8 mouse cellular contexts compared by ENCODE assay signal in the genomic region with DNA sequence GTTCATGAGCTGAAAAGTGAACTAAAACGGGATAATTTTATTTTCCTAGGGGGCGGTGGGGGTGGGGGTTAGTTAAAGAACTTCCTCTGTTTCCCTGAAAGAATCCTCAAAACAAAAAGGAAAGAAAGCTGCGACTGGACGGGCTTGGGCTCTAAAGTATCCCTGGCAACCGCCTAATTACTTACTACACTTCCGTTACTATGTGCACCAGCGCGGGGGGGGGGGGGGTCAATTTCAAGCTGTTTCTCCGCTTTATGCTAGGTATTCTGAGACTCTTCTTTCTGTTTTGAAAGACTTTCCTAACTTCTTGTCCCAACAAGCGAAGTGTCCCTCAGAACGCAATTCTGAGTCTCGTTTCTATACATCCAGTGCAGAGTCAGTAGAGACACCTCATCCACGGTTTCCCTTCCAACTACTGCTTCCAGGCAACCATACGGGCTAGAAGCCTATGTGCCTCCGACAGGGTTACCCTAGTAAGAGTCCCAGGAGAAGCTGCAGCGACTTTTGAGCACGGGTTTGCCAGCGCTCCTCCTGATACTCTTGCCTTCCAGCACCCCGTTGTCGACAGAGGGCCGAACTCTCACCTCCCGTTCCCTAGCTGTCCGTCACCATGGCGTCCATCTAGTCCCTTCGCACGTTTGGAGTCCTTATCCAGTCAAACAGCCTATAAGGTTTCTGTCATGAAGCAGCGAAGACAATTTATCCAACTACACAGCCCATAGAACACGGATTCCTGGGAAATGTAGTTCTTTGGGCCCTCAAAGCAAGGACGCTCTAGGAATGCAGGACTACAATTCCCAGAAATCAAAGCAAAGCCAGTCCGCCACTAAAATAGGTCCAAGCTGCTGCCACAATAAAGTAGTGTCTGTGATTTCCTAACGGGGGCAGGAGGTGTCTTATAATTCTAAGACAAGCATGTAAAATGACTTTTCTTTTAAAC. TPM values are rescaled to one million over a fixed set of nuclear protein-coding genes. Genes with fewer than 3 reads are reported as not detected.
DNase-seq lines count a peak whose midpoint lies in the region; ATAC-seq and TF ChIP-seq lines count a peak whose summit lies in the region.

No protein-coding gene starts in this region.

- H3K27me3 ChIP-seq in forebrain, embryonic 11.5 days (ENCODE audit: control insufficient read depth, insufficient read depth, low read length) = no peaks in the 10 kb centered on the region
- no peaks in the 10 kb centered on the region for H3K27me3 ChIP-seq in heart, embryonic 16.5 days (ENCODE audit: control insufficient read depth, insufficient read depth, low read length)
- H3K27me3 ChIP-seq in liver, embryonic 15.5 days = no peaks in the 10 kb centered on the region
- no peaks in the 10 kb centered on the region for H3K27me3 ChIP-seq in neural tube, embryonic 12.5 days (replicated peaks)
- no peaks in the 10 kb centered on the region for H3K27me3 ChIP-seq in testis, adult 2 months (ENCODE audit: control insufficient read depth, insufficient read depth, low read length)

- peak overlapping the region; percentile 70 for H3K27ac ChIP-seq in forebrain, embryonic 11.5 days (ENCODE audit: low read depth, low read length)
- peak overlapping the region; percentile 84 for H3K27ac ChIP-seq in heart, embryonic 16.5 days (ENCODE audit: low read length)
- H3K27ac ChIP-seq in liver, embryonic 15.5 days (replicated peaks) = peak overlapping the region; percentile 53
- H3K27ac ChIP-seq in neural tube, embryonic 12.5 days = peak overlapping the region; percentile 72
- peak overlapping the region; percentile 92 for H3K27ac ChIP-seq in testis, adult 2 months (ENCODE audit: control insufficient read depth, insufficient read depth, low read depth, low read length)

- no peaks in the 10 kb centered on the region for H3K36me3 ChIP-seq in forebrain, embryonic 11.5 days (ENCODE audit: control insufficient read depth, insufficient read depth, low read length)
- H3K36me3 ChIP-seq in heart, embryonic 16.5 days (ENCODE audit: control insufficient read depth, insufficient read depth) = no peaks in the 10 kb centered on the region
- H3K36me3 ChIP-seq in liver, embryonic 15.5 days (replicated peaks) = no peaks in the 10 kb centered on the region
- no peaks in the 10 kb centered on the region for H3K36me3 ChIP-seq in neural tube, embryonic 12.5 days
- H3K36me3 ChIP-seq in testis, adult 2 months (ENCODE audit: control insufficient read depth, insufficient read depth, low read length) = no peaks in the 10 kb centered on the region

- peak; percentile 94 for DNase-seq in ES-CJ7 (ENCODE audit: low read depth, low spot score)
- peak; percentile 82 for DNase-seq in c-Kit-positive CD71-negative TER-119-negative erythroid progenitor cells, embryonic 14.5 days (ENCODE audit: low read depth)
- DNase-seq in forebrain, embryonic 11.5 days (ENCODE audit: low spot score) = peak; percentile 82
- peak; percentile 73 to 96 for DNase-seq in kidney, postnatal 36 days

- H3K9ac ChIP-seq in forebrain, embryonic 11.5 days (ENCODE audit: low read length) = peak overlapping the region; percentile 64
- peak overlapping the region; percentile 85 for H3K9ac ChIP-seq in heart, embryonic 16.5 days (ENCODE audit: low read length)
- peak overlapping the region; percentile 58 for H3K9ac ChIP-seq in liver, embryonic 15.5 days
- peak overlapping the region; percentile 56 for H3K9ac ChIP-seq in neural tube, embryonic 12.5 days

- peak; percentile 98 for ATAC-seq in forebrain, embryonic 11.5 days (replicated peaks; ENCODE audit: low FRiP score)
- peak; percentile 97 for ATAC-seq in heart, embryonic 16.5 days (replicated peaks; ENCODE audit: extremely low read depth, insufficient read depth, low FRiP score)
- ATAC-seq in liver, embryonic 15.5 days (ENCODE audit: insufficient read depth) = peak; percentile 98
- peak; percentile 98 for ATAC-seq in neural tube, embryonic 12.5 days (ENCODE audit: low FRiP score, low read depth)

- H3K4me3 ChIP-seq in forebrain, embryonic 11.5 days (ENCODE audit: low read depth, low read length) = peak overlapping the region; percentile 58
- peak overlapping the region; percentile 76 for H3K4me3 ChIP-seq in heart, embryonic 16.5 days (ENCODE audit: low read length)
- H3K4me3 ChIP-seq in liver, embryonic 15.5 days (replicated peaks) = peak overlapping the region; percentile 68
- peak overlapping the region; percentile 64 for H3K4me3 ChIP-seq in neural tube, embryonic 12.5 days
- peak overlapping the region; percentile 100 for H3K4me3 ChIP-seq in testis, adult 2 months (ENCODE audit: control insufficient read depth, low read depth, low read length)

- H3K4me2 ChIP-seq in forebrain, embryonic 11.5 days (ENCODE audit: low read depth, low read length, severe bottlenecking) = peak overlapping the region; percentile 55
- peak overlapping the region; percentile 84 for H3K4me2 ChIP-seq in heart, embryonic 16.5 days (ENCODE audit: low read depth, low read length)
- peak overlapping the region; percentile 77 for H3K4me2 ChIP-seq in liver, embryonic 15.5 days
- peak overlapping the region; percentile 66 for H3K4me2 ChIP-seq in neural tube, embryonic 12.5 days (replicated peaks)

- H3K9me3 ChIP-seq in forebrain, embryonic 11.5 days (ENCODE audit: control insufficient read depth, low read length) = no peaks in the 10 kb centered on the region
- H3K9me3 ChIP-seq in heart, embryonic 16.5 days (replicated peaks; ENCODE audit: control insufficient read depth, low read length) = no peaks in the 10 kb centered on the region
- no peaks in the 10 kb centered on the region for H3K9me3 ChIP-seq in liver, embryonic 15.5 days (replicated peaks)
- no peaks in the 10 kb centered on the region for H3K9me3 ChIP-seq in neural tube, embryonic 12.5 days

- H3K4me1 ChIP-seq in forebrain, embryonic 11.5 days (replicated peaks; ENCODE audit: control insufficient read depth, insufficient read depth, low read length) = no peaks in the 10 kb centered on the region
- peaks cover 7% of the 10 kb centered on the region for H3K4me1 ChIP-seq in heart, embryonic 16.5 days (ENCODE audit: control insufficient read depth, insufficient read depth, low read length)
- H3K4me1 ChIP-seq in liver, embryonic 15.5 days (replicated peaks) = peaks cover 8% of the 10 kb centered on the region; the same call in 1 of the 2 replicates
- H3K4me1 ChIP-seq in neural tube, embryonic 12.5 days = peaks cover 17% of the 10 kb centered on the region
- H3K4me1 ChIP-seq in testis, adult 2 months (ENCODE audit: control insufficient read depth, insufficient read depth, low read length) = peaks cover 2% of the 10 kb centered on the region; the same call in 1 of the 2 replicates

- peak; percentile 55; the same call in 1 of the 2 replicates for TF ChIP-seq POLR2A in testis, adult 2 months (IDR thresholded peaks at IDR 0.05; ENCODE audit: control insufficient read depth, low read depth, low read length)

- no peak for TF ChIP-seq CTCF in testis, adult 2 months (IDR thresholded peaks at IDR 0.05; ENCODE audit: control insufficient read depth, insufficient read depth, insufficient replicate concordance, low read depth, low read length)

- WGBS in forebrain, embryonic 11.5 days = under 1% methylated on average over 31 of the region's 31 CpGs
- WGBS in heart, embryonic 16.5 days = 5% methylated on average over 31 of the region's 31 CpGs
- WGBS in liver, embryonic 15.5 days (ENCODE audit: insufficient replicate concordance) = 1% methylated on average over 31 of the region's 31 CpGs
- WGBS in neural tube, embryonic 12.5 days = under 1% methylated on average over 31 of the region's 31 CpGs

RNA-seq across cellular contexts. Expression of a gene that starts 4.0 kb away (rescaled TPM):
- polyA plus RNA-seq in forebrain, embryonic 11.5 days (2014; fragmentation: Nextera tagmentation; extraction: Ambion mirVana) = not detected in 2 replicates
- polyA plus RNA-seq in heart, embryonic 16.5 days (2015; fragmentation: Nextera tagmentation; extraction: Ambion mirVana) = 3.8 and 13.2 TPM in 2 replicates
- polyA plus RNA-seq in liver, embryonic 15.5 days (2015; fragmentation: Nextera tagmentation; extraction: Ambion mirVana) = 0.56 and 0.62 TPM in 2 replicates
- not detected in 2 replicates for polyA plus RNA-seq in neural tube, embryonic 12.5 days (2016; fragmentation: Nextera tagmentation; extraction: Ambion mirVana)
- 0.35 and 0.37 TPM in 2 replicates for polyA plus RNA-seq in testis, adult 2 months (2012; rRNA removed)

RNA-seq across cellular contexts. Expression of a gene that starts 20.7 kb away (rescaled TPM):
- polyA plus RNA-seq in forebrain, embryonic 11.5 days (2014; fragmentation: Nextera tagmentation; extraction: Ambion mirVana) = 0.08 and 0.27 TPM in 2 replicates
- polyA plus RNA-seq in heart, embryonic 16.5 days (2015; fragmentation: Nextera tagmentation; extraction: Ambion mirVana) = 6.4 and 15.8 TPM in 2 replicates
- 0.28 and 0.44 TPM in 2 replicates for polyA plus RNA-seq in liver, embryonic 15.5 days (2015; fragmentation: Nextera tagmentation; extraction: Ambion mirVana)
- 0.10 TPM in 2 replicates for polyA plus RNA-seq in neural tube, embryonic 12.5 days (2016; fragmentation: Nextera tagmentation; extraction: Ambion mirVana)
- polyA plus RNA-seq in testis, adult 2 months (2012; rRNA removed) = 0.17 and 0.25 TPM in 2 replicates

RNA-seq across cellular contexts. Expression of a gene that starts 20.8 kb away (rescaled TPM):
- polyA plus RNA-seq in forebrain, embryonic 11.5 days (2014; fragmentation: Nextera tagmentation; extraction: Ambion mirVana) = 60.7 and 60.8 TPM in 2 replicates
- polyA plus RNA-seq in heart, embryonic 16.5 days (2015; fragmentation: Nextera tagmentation; extraction: Ambion mirVana) = 60.3 and 63.3 TPM in 2 replicates
- 12.2 and 14.9 TPM in 2 replicates for polyA plus RNA-seq in liver, embryonic 15.5 days (2015; fragmentation: Nextera tagmentation; extraction: Ambion mirVana)
- 55.7 and 63.8 TPM in 2 replicates for polyA plus RNA-seq in neural tube, embryonic 12.5 days (2016; fragmentation: Nextera tagmentation; extraction: Ambion mirVana)
- polyA plus RNA-seq in testis, adult 2 months (2012; rRNA removed) = 41.9 and 51.8 TPM in 2 replicates

RNA-seq across cellular contexts. Expression of a gene that starts 49.7 kb away (rescaled TPM):
- polyA plus RNA-seq in forebrain, embryonic 11.5 days (2014; fragmentation: Nextera tagmentation; extraction: Ambion mirVana) = 24.2 and 24.5 TPM in 2 replicates
- 5.8 and 6.2 TPM in 2 replicates for polyA plus RNA-seq in heart, embryonic 16.5 days (2015; fragmentation: Nextera tagmentation; extraction: Ambion mirVana)
- polyA plus RNA-seq in liver, embryonic 15.5 days (2015; fragmentation: Nextera tagmentation; extraction: Ambion mirVana) = 3.2 and 3.4 TPM in 2 replicates
- 11.5 and 13.7 TPM in 2 replicates for polyA plus RNA-seq in neural tube, embryonic 12.5 days (2016; fragmentation: Nextera tagmentation; extraction: Ambion mirVana)
- 1.9 and 2.7 TPM in 2 replicates for polyA plus RNA-seq in testis, adult 2 months (2012; rRNA removed)

Comparison
In these comparisons a context has a peak if more than half of its experiments do, and no peak if none do; other contexts are left out.
1. Peak in every context shown above with its lines: DNase-seq, ATAC-seq, H3K4me3 ChIP-seq and H3K27ac ChIP-seq.